Mouse (Mus musculus): ENCODE results near the gene Miga2.
A peak's percentile ranks its signal among the peaks of the same experiment; 100 is the strongest.

The Miga2 gene

DNA sequence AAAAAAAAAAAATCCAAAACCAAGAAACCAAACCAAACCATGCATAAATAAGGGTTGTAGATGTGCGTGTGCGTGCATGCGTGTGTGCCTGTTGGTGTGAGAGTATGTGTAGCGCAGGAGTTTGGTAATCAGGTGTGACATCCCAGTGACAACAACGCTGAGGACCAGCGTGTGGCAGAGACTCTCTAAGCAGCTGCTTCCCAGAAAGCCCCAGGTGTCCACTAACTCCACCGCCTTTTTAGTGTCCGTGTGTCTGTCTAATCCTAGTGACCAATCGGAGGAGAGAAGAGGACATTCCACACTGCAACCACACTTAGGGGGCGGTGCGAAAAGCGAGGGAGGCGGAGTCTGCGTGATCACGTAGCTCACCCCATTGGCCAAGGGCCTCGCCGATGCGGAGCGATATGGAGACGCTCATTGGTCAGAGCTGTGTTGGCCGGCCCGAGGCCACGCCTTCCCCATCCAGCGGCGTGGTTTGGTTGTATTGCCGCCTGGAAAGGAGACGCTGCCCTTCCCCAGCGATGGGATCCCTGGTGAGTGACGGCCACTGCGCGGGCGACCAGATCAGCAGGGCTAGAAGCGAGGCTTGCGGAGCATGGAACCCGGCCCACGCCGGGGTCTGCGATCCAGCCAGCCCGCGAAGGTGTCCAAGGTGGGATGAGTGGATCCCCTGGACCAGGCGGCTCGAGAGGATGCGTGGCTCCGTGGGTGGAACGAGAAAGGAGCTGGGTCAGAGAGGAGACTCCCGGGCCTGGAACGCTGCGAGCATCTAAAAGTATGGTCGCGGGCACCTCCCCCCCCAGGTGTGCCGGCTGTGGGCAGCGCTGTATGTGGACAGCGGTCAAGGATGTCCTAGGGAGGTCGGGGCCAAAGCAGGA lies at the start of gene Miga2:
Gene Miga2 (plus strand): TSS at position 461 of the 878 bp plus-strand sequence.
- peak; percentile 98 for DNase-seq (ENCODE audit: low read depth, low spot score)

DNA sequence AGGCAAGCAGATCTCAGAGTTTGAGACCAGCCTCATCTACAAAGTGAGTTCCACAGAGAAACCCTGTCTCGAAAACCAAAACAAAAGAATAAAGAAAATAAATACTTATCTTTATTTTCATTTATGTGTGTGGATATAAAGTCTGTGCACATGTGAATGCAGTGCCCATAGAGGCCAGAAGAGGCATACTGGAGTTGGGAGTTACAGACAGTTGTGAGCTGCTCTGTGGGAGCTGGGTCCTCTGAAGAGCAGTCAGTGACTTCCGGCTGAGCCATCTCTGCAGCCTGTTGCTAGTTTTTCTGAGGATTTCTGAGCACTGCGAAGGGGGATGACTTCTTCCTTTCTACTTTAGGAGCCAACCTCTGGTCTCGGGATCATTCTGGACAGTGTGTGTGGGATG lies 47.9 kb upstream of the Miga2 start:
- no peak for DNase-seq (ENCODE audit: low read depth, low spot score)

GRCm38 (mm10) chr2:30316955-30317354 lies 47.1 kb upstream of the Miga2 start:
- DNase-seq (ENCODE audit: low read depth, low spot score): no peak

GRCm38 (mm10) chr2:30319260-30319659 lies 44.8 kb upstream of the Miga2 start:
- no peak for DNase-seq (ENCODE audit: low read depth, low spot score)

DNA sequence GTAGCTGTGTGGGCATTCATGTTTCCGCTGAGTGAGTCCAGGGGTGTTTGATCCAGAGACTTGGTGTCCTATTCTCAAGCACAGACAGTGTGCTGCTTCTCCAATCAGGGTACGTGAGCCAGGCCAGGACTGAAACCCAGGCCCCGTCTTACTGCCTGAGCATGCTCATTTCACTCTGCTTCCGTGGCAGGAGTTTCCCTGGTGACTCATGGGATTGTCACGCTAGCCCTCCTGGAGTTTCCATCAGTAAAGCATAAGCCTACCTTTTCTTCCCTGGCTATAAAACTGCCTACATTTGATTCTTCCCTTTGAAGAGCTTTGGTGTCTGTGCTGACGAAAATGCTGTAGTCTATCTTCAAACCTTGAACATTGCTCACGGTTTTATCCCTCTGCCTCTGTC lies 40.9 kb upstream of the Miga2 start:
- DNase-seq (ENCODE audit: low read depth, low spot score): no peak

- no peak for DNase-seq (ENCODE audit: low read depth, low spot score)
These were observed 38.7 kb upstream of the Miga2 start for GRCm38 (mm10) chr2:30325296-30325695.

GRCm38 (mm10) chr2:30327276-30327675 lies 36.8 kb upstream of the Miga2 start:
- DNase-seq (ENCODE audit: low read depth, low spot score): no peak

DNA sequence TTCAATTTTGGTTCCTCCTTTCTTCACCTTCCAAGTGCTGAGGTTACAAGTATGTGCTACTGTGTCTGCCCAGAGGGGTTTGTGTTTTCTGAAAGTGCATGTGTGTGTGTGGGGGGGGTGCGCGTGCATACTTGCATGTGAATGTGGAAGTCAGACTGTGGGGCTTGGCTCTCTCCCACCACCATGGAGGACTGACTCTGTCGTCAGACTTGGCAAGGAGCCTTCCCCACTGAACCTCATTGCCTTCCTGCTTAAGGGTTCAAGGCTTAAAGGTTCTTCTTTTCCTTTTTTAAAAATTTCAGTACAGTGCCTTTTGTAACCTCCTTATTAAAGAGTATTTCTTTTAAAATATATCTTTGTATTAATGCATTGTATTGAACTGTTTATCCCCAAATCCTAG lies 35.2 kb upstream of the Miga2 start:
- DNase-seq (ENCODE audit: low read depth, low spot score): no peak

GRCm38 (mm10) chr2:30335324-30335723 lies 28.7 kb upstream of the Miga2 start:
- no peak for DNase-seq (ENCODE audit: low read depth, low spot score)

DNA sequence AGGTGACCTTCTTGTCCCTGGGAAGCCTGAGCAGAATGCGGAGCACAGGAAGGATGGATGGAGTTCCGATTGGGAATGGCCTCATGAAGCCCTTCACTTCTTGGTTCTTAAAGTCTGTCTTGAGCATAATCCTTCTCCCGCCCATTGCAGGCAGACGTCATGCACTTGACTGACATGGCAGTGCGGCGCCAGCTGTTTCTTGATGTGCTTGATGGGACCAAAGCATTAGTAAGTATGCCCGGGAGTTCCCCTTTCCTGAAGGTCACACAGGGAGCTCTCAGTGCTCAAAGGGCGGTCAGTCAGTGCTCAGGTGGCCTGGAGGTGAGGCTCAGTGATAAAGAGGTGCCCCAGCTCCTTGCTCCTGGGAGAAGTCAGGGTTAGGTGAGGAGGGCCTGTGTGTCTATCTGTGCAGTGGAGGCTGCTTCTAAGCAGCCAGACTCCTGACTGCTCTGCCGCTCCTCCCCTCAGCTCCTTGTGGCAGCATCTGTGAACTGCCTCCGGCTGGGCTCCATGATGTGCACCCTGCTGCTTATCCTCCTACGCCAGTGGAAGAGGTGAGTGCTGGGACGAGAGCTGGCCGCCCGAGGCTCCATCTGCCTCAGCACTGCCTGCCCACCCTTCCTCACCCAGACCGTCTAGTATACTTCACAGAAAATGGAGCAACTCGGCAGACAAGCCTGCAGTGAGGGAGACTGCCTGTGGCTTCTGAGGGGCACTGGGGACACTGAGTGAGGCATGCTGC lies 27.7 kb upstream of the Miga2 start:
- DNase-seq (ENCODE audit: low read depth, low spot score): no peak

GRCm38 (mm10) chr2:30337179-30337578 lies 26.9 kb upstream of the Miga2 start:
- no peak for DNase-seq (ENCODE audit: low read depth, low spot score)

DNA sequence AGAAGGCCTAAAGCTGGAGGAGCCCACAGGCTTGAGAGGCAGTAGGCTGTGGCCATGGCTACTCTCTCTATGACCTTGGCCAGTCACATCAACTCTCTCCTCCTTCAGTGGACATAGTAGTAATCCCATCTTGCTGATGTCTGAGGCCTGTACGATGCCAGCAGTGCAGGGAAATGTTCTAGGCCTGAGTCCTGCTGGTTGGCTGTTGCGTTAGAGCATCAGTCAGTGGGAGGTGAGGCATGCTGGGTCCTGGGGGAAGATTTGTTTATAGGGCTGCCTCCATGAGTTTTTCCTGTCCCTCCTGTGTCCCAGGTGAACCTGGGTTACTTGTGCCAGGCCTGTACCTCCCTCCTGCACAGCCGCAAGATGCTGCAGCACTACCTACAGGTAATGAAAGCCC lies 22.0 kb upstream of the Miga2 start:
- no peak for DNase-seq (ENCODE audit: low read depth, low spot score)

GRCm38 (mm10) chr2:30342544-30342943 lies 21.5 kb upstream of the Miga2 start:
- no peak for DNase-seq (ENCODE audit: low read depth, low spot score)

DNA sequence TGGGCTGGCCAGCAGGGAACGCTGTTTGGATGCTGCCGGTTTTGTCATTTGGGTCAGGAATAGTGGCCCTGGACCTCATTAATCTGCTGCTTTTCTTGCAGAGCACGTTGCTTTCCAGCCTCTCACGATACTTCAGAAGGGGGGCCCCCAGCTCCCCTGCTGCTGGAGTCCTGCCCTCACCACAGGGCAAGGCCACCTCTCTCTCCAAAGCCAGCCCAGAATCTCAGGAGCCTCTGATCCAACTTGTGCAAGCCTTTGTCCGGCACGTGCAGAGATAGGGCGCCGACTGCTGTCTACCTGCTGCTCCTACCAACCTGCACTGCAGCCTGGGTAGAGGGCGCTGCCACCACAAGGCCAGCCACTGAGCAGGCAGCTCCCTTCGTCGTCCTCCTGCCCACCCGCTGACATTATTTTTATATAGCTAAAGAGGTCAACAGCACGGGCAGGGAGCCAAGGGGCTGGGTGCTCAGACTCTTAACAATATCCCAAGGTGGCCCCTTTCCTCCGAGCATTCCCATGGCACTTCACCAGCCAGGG lies 20.4 kb upstream of the Miga2 start:
- DNase-seq (ENCODE audit: low read depth, low spot score): no peak

GRCm38 (mm10) chr2:30345971-30346676 lies 17.9 kb upstream of the Miga2 start:
- no peak for DNase-seq (ENCODE audit: low read depth, low spot score)

DNA sequence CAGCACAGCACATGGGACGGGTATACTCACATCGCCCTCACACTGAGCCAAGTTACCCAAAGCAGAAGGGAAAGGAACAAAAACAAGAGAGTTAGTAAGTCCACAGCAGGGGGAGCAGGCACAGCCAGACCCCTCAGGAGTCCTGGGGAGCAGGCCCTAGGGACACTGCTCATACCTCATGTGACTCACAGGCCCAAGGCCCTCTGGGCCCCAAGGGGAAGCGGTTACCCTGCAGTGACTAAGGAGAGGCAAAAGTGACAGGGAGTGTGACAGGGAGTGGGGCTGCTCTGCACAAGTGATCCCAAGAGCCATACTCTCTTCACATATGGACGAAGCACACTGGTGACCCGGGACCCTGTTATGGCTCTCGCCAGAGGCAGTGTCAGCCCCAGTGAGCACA lies 14.8 kb upstream of the Miga2 start:
- no peak for DNase-seq (ENCODE audit: low read depth, low spot score)

DNA sequence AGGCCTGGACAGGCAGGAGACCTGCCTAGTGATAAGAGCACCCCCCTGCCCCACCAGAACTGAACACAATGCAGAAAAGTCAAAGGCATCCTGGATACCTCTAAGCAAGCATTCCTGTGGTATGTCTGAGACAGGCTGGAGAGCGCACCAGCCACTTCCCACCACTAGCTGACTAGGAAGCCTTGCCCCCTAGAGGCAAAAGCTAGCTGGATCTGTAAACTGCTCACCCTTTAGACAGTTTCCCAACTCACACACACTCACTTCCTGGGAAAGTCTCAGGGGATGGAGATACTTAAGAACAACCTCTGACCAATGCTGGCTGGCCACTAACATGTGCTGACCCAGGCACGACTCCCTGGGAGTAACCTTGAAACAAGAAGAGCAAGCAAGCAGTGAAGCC lies 12.9 kb upstream of the Miga2 start:
- peak; percentile 47 for DNase-seq (ENCODE audit: low read depth, low spot score)

DNA sequence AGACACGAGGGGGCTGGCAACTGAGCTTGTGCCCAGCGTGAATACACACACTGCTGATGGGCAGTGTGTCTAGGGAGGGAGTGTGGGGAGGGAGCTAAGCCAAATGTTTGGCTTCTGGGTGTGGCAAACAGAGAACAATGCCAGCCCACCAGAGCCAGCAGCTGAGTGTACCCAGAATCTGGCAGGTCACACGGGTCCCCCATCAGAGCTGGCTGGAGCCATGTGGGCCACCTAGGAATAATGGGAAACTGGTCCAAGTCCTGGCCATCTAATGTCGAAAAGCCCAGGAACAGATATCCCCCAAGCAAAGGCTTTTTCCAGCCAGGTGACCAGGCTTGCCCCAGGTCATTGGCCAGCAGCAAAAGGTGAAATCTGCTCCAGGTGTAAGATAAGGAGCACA lies 8.2 kb upstream of the Miga2 start:
- DNase-seq (ENCODE audit: low read depth, low spot score): no peak

DNA sequence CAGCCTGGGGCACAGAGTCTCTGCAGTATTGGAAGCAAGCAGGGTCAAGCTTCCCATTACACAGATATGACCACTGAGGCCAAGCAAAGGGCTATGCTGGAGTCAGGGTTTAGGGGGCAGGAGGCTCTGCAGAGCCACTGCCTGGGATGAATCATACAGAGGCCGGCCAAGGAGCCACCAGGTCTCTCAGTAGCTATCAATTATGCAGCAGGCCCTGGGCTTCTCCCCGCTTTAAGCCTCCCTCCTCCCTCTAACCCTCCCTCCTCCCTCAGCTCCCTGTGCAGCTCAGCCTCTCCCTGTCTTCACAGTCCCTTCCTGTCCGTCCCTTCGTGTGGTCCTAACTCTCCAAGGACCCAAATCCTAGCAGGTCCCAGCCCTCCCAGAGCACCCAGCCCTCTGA lies 7.8 kb upstream of the Miga2 start:
- no peak for DNase-seq (ENCODE audit: low read depth, low spot score)

- DNase-seq (ENCODE audit: low read depth, low spot score): no peak
These were observed 7.1 kb upstream of the Miga2 start for GRCm38 (mm10) chr2:30356906-30357305.

DNA sequence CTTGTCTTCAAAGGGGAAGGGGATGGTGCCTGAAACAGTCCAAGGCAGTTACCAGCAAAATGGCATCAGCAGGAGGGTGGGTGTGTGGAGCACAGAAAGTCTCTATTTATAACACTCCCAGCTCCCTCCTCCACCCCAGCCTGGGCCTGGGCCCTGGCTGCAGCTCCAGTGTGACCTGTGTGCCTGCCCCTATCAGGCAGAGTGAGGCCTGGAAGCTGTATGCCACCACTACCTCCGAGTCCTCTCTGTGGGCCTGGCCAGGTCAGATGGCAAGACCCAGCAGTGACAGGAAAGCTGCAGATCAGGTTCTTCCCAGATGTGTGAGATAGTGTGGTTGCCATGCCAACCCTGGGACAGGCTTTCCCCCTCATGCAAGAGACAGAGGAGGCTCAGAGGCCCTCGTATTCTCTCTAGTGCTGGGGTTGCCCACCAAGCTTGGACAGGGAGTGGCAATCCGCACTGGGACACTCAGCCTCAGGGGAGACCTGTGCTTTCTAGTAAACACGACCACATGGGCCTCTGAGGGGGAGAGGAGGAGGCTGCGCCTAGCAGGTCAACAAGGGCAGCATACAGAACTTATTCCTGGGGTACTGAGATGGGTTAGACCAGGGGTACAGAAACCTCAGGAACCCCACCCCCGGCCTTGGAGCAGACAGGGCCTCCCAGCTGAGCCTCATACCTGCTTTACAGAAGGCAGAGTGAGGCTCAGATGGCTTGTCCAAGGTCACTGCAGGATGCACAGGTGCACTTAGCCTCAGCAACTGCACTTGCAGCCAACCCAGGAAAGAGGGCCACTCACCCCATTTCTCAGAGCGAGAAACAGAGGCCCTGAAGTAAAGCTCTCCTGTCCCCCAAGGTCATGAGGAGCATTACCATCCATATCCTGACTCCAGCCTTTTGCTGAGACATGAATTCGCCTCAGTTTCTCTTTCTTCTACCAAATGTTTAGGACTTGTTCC lies 6.2 kb upstream of the Miga2 start:
- DNase-seq (ENCODE audit: low read depth, low spot score): no peak
